Mouse (Mus musculus) thymus, postnatal 0 days (tissue): ENCODE data around the gene AC140267.1. TPM values are rescaled to one million over a fixed set of nuclear protein-coding genes. Genes with fewer than 3 reads are reported as not detected.

ENCODE experiments used
- DNase-seq: peaks from one replicate; pipeline ENCODE4 v3.0.0-alpha.2; 2015; ENCODE audit warnings: low spot score
- polyA plus RNA-seq: library from polyadenylated mRNA; unstranded; fragments of >200 nt; fragmentation: Nextera tagmentation; extraction: Ambion mirVana; gene quantifications from 2 replicates; pipeline ENCODE4 v1.2.1, GENCODE M21; 2015

Gene AC140267.1
- polyA plus RNA-seq, 1 experiment from 2014 or later: not detected

- DNase-seq: no peak
Measured at GRCm38 (mm10) chr15:80228071-80228800, 7.4 kb upstream of the AC140267.1 start.

GRCm38 (mm10) chr15:80232331-80232730 lies 3.3 kb upstream of the AC140267.1 start:
- no peak for DNase-seq

- no peak for DNase-seq
Measured at GRCm38 (mm10) chr15:80233053-80233452, 2.6 kb upstream of the AC140267.1 start.

- DNase-seq: peak; percentile 100
Measured at GRCm38 (mm10) chr15:80233733-80234509, 1.7 kb upstream of the AC140267.1 start, which contains the start of gene Mief1. Gene Mief1 (plus strand): TSS chr15:80234018.

- no peak for DNase-seq
Measured at GRCm38 (mm10) chr15:80248135-80248534, 12.5 kb downstream of the AC140267.1 start.

- no peak for DNase-seq
Measured at GRCm38 (mm10) chr15:80248596-80248995, 13.0 kb downstream of the AC140267.1 start.

GRCm38 (mm10) chr15:80249672-80250071 lies 14.0 kb downstream of the AC140267.1 start:
- no peak for DNase-seq

GRCm38 (mm10) chr15:80250586-80250985 lies 15.0 kb downstream of the AC140267.1 start:
- no peak for DNase-seq

GRCm38 (mm10) chr15:80253530-80253929 lies 17.9 kb downstream of the AC140267.1 start:
- DNase-seq: no peak

GRCm38 (mm10) chr15:80254207-80254606 lies 18.6 kb downstream of the AC140267.1 start:
- no peak for DNase-seq

- DNase-seq: peak; percentile 100
Measured at GRCm38 (mm10) chr15:80254847-80255645, 19.4 kb downstream of the AC140267.1 start, which contains the start of gene Atf4. Gene Atf4 (plus strand): TSS chr15:80255184.

- DNase-seq: peak; percentile 60
Measured at GRCm38 (mm10) chr15:80255646-80256121, 20.0 kb downstream of the AC140267.1 start.

GRCm38 (mm10) chr15:80256242-80256641 lies 20.6 kb downstream of the AC140267.1 start:
- no peak for DNase-seq

GRCm38 (mm10) chr15:80256656-80257601 lies 21.3 kb downstream of the AC140267.1 start:
- DNase-seq: no peak

GRCm38 (mm10) chr15:80257602-80258239 lies 22.1 kb downstream of the AC140267.1 start:
- no peak for DNase-seq

- no peak for DNase-seq
Measured at GRCm38 (mm10) chr15:80258240-80259170, 22.9 kb downstream of the AC140267.1 start.

- DNase-seq: no peak
Measured at GRCm38 (mm10) chr15:80259406-80260045, 23.9 kb downstream of the AC140267.1 start.

- peak; percentile 69 for DNase-seq
Measured at GRCm38 (mm10) chr15:80260677-80261076, 25.0 kb downstream of the AC140267.1 start.
